Mouse (Mus musculus) CH12.LX (cell line): ENCODE data around the gene Zfp747. TPM values are rescaled to one million over a fixed set of nuclear protein-coding genes. Genes with fewer than 3 reads are reported as not detected.
A peak's percentile ranks its signal among the peaks of the same experiment; 100 is the strongest.

Source experiments
- DNase-seq: peaks from one replicate; pipeline ENCODE4 v3.0.0-alpha.2; 2013; ENCODE audit errors: extremely low read depth
- H3K27ac ChIP-seq: 2 replicates; pipeline ENCODE4 v1.5.1; 2012; ENCODE audit warnings: low read depth, mild to moderate bottlenecking, control low read depth, moderate library complexity; ENCODE audit not compliant: insufficient read depth
- H3K27me3 ChIP-seq: replicated peaks from 2 replicates; pipeline ENCODE3; 2012; ENCODE audit warnings: inconsistent platforms
- H3K36me3 ChIP-seq, 2 experiments: replicated peaks in 1 of 2; 2 replicates each; pipeline versions ENCODE3 to v1.6.1; 2012; ENCODE audit warnings: inconsistent platforms in 1 of 2, low read length in 1 of 2, mild to moderate bottlenecking in 1 of 2, mixed read lengths in 1 of 2, moderate library complexity in 1 of 2; ENCODE audit not compliant: control insufficient read depth in 1 of 2, insufficient read depth in 1 of 2
- H3K4me1 ChIP-seq, 2 experiments: 2 replicates each; pipeline ENCODE4 v1.6.1; 2012; ENCODE audit warnings: inconsistent platforms in 1 of 2, moderate library complexity in 1 of 2; ENCODE audit not compliant: insufficient read depth in 2 of 2, control insufficient read depth in 1 of 2
- H3K4me2 ChIP-seq: 2 replicates; pipeline ENCODE4 v1.6.1; 2012; ENCODE audit warnings: low read depth, mild to moderate bottlenecking, control low read depth; ENCODE audit not compliant: poor library complexity, insufficient read depth, severe bottlenecking
- H3K4me3 ChIP-seq, 3 experiments: fragments of 150-350 bp in 1 of 3; sonication (generic) in 1 of 3; replicated peaks in 1 of 3; 2 replicates each; pipeline versions ENCODE3 to v1.5.1; 2011 to 2012; ENCODE audit warnings: low read depth in 2 of 3, low read length in 2 of 3, mild to moderate bottlenecking in 2 of 3, moderate library complexity in 2 of 3, control low read depth in 1 of 3, improper control_type of control experiment in 1 of 3, inconsistent platforms in 1 of 3, mixed read lengths in 1 of 3; ENCODE audit not compliant: poor library complexity in 1 of 3
- H3K79me2 ChIP-seq: replicated peaks from 2 replicates; pipeline ENCODE4 v1.6.1; 2012; ENCODE audit warnings: mild to moderate bottlenecking, moderate library complexity; ENCODE audit not compliant: control insufficient read depth, poor library complexity, insufficient read depth, severe bottlenecking; ENCODE audit errors: extremely low read depth
- H3K9ac ChIP-seq: 2 replicates; pipeline ENCODE4 v1.6.1; 2012; ENCODE audit warnings: low read depth, mild to moderate bottlenecking, control low read depth, moderate library complexity; ENCODE audit not compliant: insufficient read depth
- H3K9me3 ChIP-seq: replicated peaks from 2 replicates; pipeline ENCODE3; 2012; ENCODE audit warnings: low read length, inconsistent platforms, mixed read lengths
- BHLHE40 ChIP-seq: IDR thresholded peaks from 2 replicates; pipeline ENCODE4 v1.6.1; 2011; ENCODE audit warnings: mild to moderate bottlenecking, low read depth, low read length, improper control_type of control experiment
- CHD1 ChIP-seq: IDR thresholded peaks from 2 replicates; pipeline ENCODE4 v1.6.1; 2012; ENCODE audit warnings: low read depth, low read length, improper control_type of control experiment, inconsistent platforms
- CHD2 ChIP-seq: IDR thresholded peaks from 2 replicates; pipeline ENCODE4 v1.6.1; 2011; ENCODE audit warnings: low read length, improper control_type of control experiment
- CTCF ChIP-seq, 2 experiments: IDR thresholded peaks in 1 of 2; conservative IDR thresholded peaks in 1 of 2; 2 replicates each; pipeline ENCODE4 v1.5.1; 2011 to 2012; ENCODE audit warnings: low read depth in 2 of 2, low read length in 2 of 2, improper control_type of control experiment in 1 of 2, inconsistent platforms in 1 of 2, mild to moderate bottlenecking in 1 of 2, moderate library complexity in 1 of 2
- E2F4 ChIP-seq: IDR thresholded peaks from 2 replicates; pipeline ENCODE4 v1.6.1; 2011; ENCODE audit warnings: low read depth, low read length, improper control_type of control experiment; ENCODE audit not compliant: insufficient replicate concordance
- EP300 ChIP-seq: IDR thresholded peaks from 2 replicates; pipeline ENCODE4 v1.6.1; 2011; ENCODE audit warnings: low read length, improper control_type of control experiment
- GABPA ChIP-seq: IDR thresholded peaks from 2 replicates; pipeline ENCODE4 v1.6.1; 2012; ENCODE audit warnings: low read depth, low read length, improper control_type of control experiment, inconsistent platforms; ENCODE audit not compliant: insufficient replicate concordance
- HCFC1 ChIP-seq: IDR thresholded peaks from 2 replicates; pipeline ENCODE4 v1.6.1; 2012; ENCODE audit warnings: low read depth, mild to moderate bottlenecking, inconsistent platforms, low read length, improper control_type of control experiment
- IRF4 ChIP-seq: IDR thresholded peaks from 2 replicates; pipeline ENCODE4 v1.6.1; 2014; ENCODE audit warnings: low read depth, mild to moderate bottlenecking, inconsistent platforms, low read length, improper control_type of control experiment
- JUN ChIP-seq: IDR thresholded peaks from 2 replicates; pipeline ENCODE4 v1.6.1; 2011; ENCODE audit warnings: low read depth, mild to moderate bottlenecking, low read length, improper control_type of control experiment, moderate library complexity; ENCODE audit not compliant: insufficient read depth
- JUND ChIP-seq: conservative IDR thresholded peaks from 2 replicates; pipeline ENCODE4 v1.6.1; 2011; ENCODE audit warnings: low read depth, low read length, improper control_type of control experiment
- KAT2A ChIP-seq: IDR thresholded peaks from 2 replicates; pipeline ENCODE4 v1.6.1; 2012; ENCODE audit warnings: low read length, improper control_type of control experiment, inconsistent platforms; ENCODE audit not compliant: insufficient replicate concordance
- MAX ChIP-seq: IDR thresholded peaks from 2 replicates; pipeline ENCODE4 v1.6.1; 2011; ENCODE audit warnings: low read length, improper control_type of control experiment
- MEF2A ChIP-seq: IDR thresholded peaks from 2 replicates; pipeline ENCODE4 v1.6.1; 2014; ENCODE audit warnings: low read depth, mild to moderate bottlenecking, inconsistent platforms, low read length, improper control_type of control experiment, borderline replicate concordance
- MXI1 ChIP-seq: IDR thresholded peaks from 2 replicates; pipeline ENCODE4 v1.6.1; 2011; ENCODE audit warnings: mild to moderate bottlenecking, low read depth, low read length, improper control_type of control experiment
- MYC ChIP-seq: IDR thresholded peaks from 2 replicates; pipeline ENCODE4 v1.6.1; 2011; ENCODE audit warnings: low read depth, mild to moderate bottlenecking, improper control_type of control experiment, low read length
- NELFE ChIP-seq: IDR thresholded peaks from 2 replicates; pipeline ENCODE4 v1.6.1; 2011; ENCODE audit warnings: low read depth, low read length, improper control_type of control experiment
- PAX5 ChIP-seq: IDR thresholded peaks from 2 replicates; pipeline ENCODE4 v1.6.1; 2012; ENCODE audit warnings: low read length, inconsistent platforms, mixed read lengths
- POLR2A ChIP-seq: IDR thresholded peaks from 2 replicates; pipeline ENCODE4 v1.6.1; 2011; ENCODE audit warnings: low read depth, mild to moderate bottlenecking, improper control_type of control experiment, low read length
- RAD21 ChIP-seq: IDR thresholded peaks from 2 replicates; pipeline ENCODE4 v1.6.1; 2011; ENCODE audit warnings: low read depth, mild to moderate bottlenecking, low read length, improper control_type of control experiment, moderate library complexity
- SMC3 ChIP-seq: IDR thresholded peaks from 2 replicates; pipeline ENCODE4 v1.6.1; 2011; ENCODE audit warnings: low read depth, low read length, improper control_type of control experiment
- TBP ChIP-seq: conservative IDR thresholded peaks from 2 replicates; pipeline ENCODE4 v1.6.1; 2011; ENCODE audit warnings: low read depth, low read length, improper control_type of control experiment
- UBTF ChIP-seq: IDR thresholded peaks from 2 replicates; pipeline ENCODE4 v1.6.1; 2012; ENCODE audit warnings: low read depth, mild to moderate bottlenecking, inconsistent platforms, low read length, improper control_type of control experiment, moderate library complexity
- ZKSCAN1 ChIP-seq: IDR thresholded peaks from 2 replicates; pipeline ENCODE4 v1.6.1; 2012; ENCODE audit warnings: low read depth, inconsistent platforms, low read length, improper control_type of control experiment, borderline replicate concordance
- ZMIZ1 ChIP-seq: IDR thresholded peaks from 2 replicates; pipeline ENCODE4 v1.6.1; 2012; ENCODE audit warnings: low read depth, mild to moderate bottlenecking, inconsistent platforms, low read length, improper control_type of control experiment
- ZNF384 ChIP-seq: IDR thresholded peaks from 2 replicates; pipeline ENCODE4 v1.6.1; 2012; ENCODE audit warnings: low read depth, low read length, improper control_type of control experiment, inconsistent platforms
- dilution Hi-C: fragments of 300-500 bp; cut with MboI; formaldehyde crosslinking; loops from 2 replicates; pipeline ENCODE4 v1.14.3; 2020; ENCODE audit warnings: low sequenced_read_pairs; ENCODE audit not compliant: extremely low pct_unique_long_range_greater_than_20kb, extremely low pct_ligation_motif_present
- in situ Hi-C: fragments of 300-500 bp; cut with MboI; formaldehyde crosslinking; loops from 3 replicates; pipeline ENCODE4 v1.14.3; 2019; ENCODE audit warnings: low sequenced_read_pairs, low pct_ligation_motif_present, low pct_unique_long_range_greater_than_20kb, mixed read lengths
- polyA plus RNA-seq: library from polyadenylated mRNA; unstranded; fragments of >175 nt; gene quantifications from 2 replicates; pipeline ENCODE4 v1.2.1, GENCODE M21; 2012; ENCODE audit warnings: low read depth; ENCODE audit not compliant: insufficient read length
- total RNA-seq, 2 experiments: library from RNA; depleted of rRNA; stranded (reverse); fragments of 300-350 nt in 1 of 2; fragments of >200 nt in 1 of 2; gene quantifications; 2 replicates each; pipeline ENCODE4 v1.2.3; 2012 to 2014

Zfp747 gene
- total and polyA plus RNA-seq, 3 experiments, result 7.2 to 8.2 (median 7.7) TPM

- peaks cover 7% of the 10 kb centered on the region for H3K27me3 ChIP-seq
- H3K4me3 ChIP-seq, result peak overlapping the region in 1 of 3 experiments; percentile 84
- dilution Hi-C loops (no loop called here), in situ Hi-C loops (no loop called here)
- H3K9ac ChIP-seq, result peak overlapping the region; percentile 93
- peak overlapping the region; percentile 82 for H3K4me2 ChIP-seq
- H3K9me3 ChIP-seq, result no peaks in the 10 kb centered on the region
- H3K79me2 ChIP-seq, result no peaks in the 10 kb centered on the region
- peaks cover 0 to 11% of the 10 kb centered on the region in 2 experiments; a peak in 2 of 4 replicates for H3K4me1 ChIP-seq
- no peak overlapping the region for H3K27ac ChIP-seq
- DNase-seq, result no peak
- no peak for TF ChIP-seq NELFE
- no peak for TF ChIP-seq POLR2A
- no peak for TF ChIP-seq ZMIZ1
- TF ChIP-seq ZNF384, result no peak
- TF ChIP-seq RAD21, result no peak
- TF ChIP-seq E2F4, result no peak
- no peak for TF ChIP-seq TBP
- TF ChIP-seq JUND, result no peak
- no peak for TF ChIP-seq UBTF
- no peak for TF ChIP-seq EP300
- no peak for TF ChIP-seq JUN
- no peak for TF ChIP-seq SMC3
- no peak for TF ChIP-seq KAT2A
- no peak for TF ChIP-seq GABPA
- no peak for TF ChIP-seq CTCF (conservative IDR thresholded peaks at IDR 0.05 in 1 of 2, IDR thresholded peaks at IDR 0.05 in 1 of 2; ENCODE audit: low read depth in 2 of 2, low read length in 2 of 2)
- TF ChIP-seq PAX5, result no peak
- TF ChIP-seq CHD1, result no peak
- TF ChIP-seq MYC, result no peak
- no peak for TF ChIP-seq HCFC1
- no peak for TF ChIP-seq MEF2A
- H3K36me3 ChIP-seq, result peaks cover 10 to 24% of the 10 kb centered on the region in 2 experiments
These were observed 31.5 kb downstream of the Zfp747 start for GRCm38 (mm10) chr7:127344371-127344770.

GRCm38 (mm10) chr7:127343351-127344019 lies 32.4 kb downstream of the Zfp747 start:
- peaks cover 10 to 24% of the 10 kb centered on the region in 2 experiments for H3K36me3 ChIP-seq
- H3K27me3 ChIP-seq, result peaks cover 7% of the 10 kb centered on the region
- DNase-seq, result no peak
- H3K4me3 ChIP-seq, result no peak overlapping the region
- in situ Hi-C loops, result no loop called here
- H3K4me1 ChIP-seq, result peaks cover 0 to 11% of the 10 kb centered on the region in 2 experiments; a peak in 2 of 4 replicates
- no peak overlapping the region for H3K27ac ChIP-seq
- no peak overlapping the region for H3K4me2 ChIP-seq
- no peaks in the 10 kb centered on the region for H3K79me2 ChIP-seq
- dilution Hi-C loops, result no loop called here
- TF ChIP-seq ZKSCAN1 (no peak), BHLHE40 (no peak), CHD2 (no peak), MYC (no peak), MAX (no peak), ZNF384 (no peak), IRF4 (no peak), MXI1 (no peak), MEF2A (no peak)
- TF ChIP-seq, all 38 proteins: peak for 0
- Histone ChIP-seq H3K9me3 (no peaks in the 10 kb centered on the region), H3K9ac (no peak overlapping the region)
